Mouse (Mus musculus): Measurements from ENCODE around the gene Denr.

The Denr gene

DNA sequence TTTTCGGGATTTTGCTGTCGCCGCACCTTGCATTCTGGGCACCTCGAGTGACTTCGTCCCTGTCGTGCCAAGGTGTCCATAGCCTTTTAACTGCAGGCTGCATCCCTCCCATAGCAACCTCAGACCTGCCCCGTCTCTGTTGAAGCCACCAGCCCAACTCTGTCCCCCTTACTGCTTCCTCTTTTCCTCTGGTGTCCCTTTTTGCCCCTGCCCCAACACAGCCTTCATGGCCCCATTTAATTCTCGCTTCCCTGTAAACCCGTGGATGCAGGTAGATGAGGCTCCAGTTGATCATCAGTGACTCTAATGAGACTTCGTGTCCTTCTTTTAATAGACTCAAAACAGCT is 629 bp downstream of the Denr start:
- DNase-seq (ENCODE audit: low spot score), result no peak

DNA sequence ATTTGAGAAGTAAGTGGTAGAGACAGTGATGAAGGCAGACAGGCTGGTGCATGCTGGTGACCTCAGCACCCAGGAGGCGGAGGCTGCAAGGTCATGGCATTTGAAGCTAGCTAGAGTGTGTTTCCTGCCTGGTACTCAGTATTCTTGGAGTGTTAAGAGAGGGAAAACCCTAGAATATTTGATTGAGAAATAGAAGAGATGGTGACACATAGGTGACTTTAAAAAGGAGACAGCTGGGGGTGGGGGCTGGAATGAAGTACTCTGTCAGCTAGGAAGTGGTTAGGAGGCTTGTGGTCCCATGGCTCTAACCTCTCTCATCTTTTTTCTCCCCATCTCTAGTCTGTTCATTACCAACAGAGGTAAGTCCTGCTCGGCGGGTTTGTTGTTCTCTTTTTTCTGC is 7.9 kb downstream of the Denr start:
- DNase-seq (ENCODE audit: low spot score), result no peak

DNA sequence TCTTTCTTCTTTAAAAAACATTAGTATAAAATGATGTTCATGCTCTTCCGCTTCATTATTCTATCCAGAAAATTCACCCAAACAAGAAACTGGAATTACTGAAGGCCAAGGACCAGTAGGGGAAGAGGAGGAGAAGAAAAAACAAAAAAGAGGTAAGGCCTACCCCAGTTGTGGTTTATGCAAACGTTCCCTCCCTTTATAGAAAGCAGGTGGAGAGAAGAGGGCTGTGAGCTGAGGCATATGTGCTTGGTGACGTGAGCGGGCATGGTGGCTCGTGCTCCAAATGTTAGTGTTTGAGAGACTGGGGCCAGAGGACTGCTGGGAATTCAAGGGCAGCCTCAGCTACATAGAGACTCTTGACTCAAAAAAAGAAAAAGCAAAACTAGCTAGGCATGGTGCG is 15.1 kb downstream of the Denr start:
- no peak for DNase-seq (ENCODE audit: low spot score)

DNA sequence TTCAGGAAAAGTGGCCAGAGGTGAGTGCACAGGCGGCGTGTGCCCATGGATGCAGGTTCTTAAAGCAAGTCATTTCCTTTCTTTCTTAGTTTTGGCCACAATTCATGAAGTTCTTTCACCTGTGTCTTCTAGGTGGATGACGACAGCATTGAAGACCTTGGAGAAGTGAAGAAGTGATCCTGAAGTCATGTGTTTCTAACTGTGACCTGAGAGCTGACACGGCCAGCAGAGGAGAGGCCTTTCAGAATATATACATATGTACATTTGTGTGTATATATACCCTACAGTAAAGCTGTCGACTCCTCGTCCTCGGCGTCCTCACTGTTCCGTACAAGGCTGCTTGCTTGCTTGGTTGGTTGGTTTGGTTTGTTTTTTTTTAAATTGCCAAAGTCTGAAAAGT is 20.1 kb downstream of the Denr start, which contains the start of gene Gm43518:
TSS of gene Gm43518 (plus strand) at position 301 of the 400 bp plus-strand sequence.
- DNase-seq (ENCODE audit: low spot score), result no peak

DNA sequence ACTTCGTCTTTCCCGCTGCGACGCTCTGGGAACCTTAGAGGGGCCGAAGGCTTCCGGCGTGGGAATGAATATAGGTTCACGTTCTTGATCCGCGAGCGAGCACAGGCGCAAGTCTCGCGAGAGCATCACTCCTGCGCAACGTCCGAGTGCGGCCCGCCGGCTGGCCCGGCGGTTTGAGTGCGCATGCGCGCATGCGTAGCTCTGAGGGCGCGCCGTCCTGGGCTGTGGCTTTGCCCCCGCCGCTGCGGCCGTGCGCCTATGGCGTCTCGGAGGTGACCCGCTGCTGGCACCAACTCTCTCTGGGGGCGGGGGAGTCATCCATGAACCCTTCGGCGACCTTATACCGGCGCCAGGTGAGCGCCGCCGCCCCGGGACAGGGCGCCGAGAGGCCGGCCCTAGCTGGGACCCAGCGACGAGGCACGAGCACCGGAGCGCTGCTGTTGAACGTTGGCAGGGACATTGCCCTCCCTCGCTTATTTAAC is 23.6 kb downstream of the Denr start, which contains the start of gene Ccdc62:
TSS of gene Ccdc62 (plus strand) at position 172 of the 482 bp plus-strand sequence.
- peak; percentile 78 for DNase-seq (ENCODE audit: low spot score)

DNA sequence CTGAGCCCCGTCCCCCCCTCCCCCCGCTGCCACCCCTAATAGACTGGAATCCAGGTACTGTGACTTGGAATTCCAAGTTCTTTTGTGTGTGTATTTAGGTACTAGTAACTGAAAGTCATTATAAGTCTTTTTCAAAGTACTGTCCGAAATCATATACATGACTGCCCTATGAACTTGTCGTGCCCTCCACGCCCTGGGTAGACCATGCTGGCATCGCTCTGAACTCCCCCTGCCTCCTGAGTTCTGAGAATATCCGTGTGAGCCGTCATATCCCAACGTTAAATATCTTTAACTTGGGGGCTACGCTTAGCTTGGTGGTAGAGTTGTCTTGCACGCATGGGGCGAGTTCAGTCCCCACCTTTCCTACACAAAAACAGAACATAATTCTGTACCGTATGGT is 24.2 kb downstream of the Denr start:
- no peak for DNase-seq (ENCODE audit: low spot score)

DNA sequence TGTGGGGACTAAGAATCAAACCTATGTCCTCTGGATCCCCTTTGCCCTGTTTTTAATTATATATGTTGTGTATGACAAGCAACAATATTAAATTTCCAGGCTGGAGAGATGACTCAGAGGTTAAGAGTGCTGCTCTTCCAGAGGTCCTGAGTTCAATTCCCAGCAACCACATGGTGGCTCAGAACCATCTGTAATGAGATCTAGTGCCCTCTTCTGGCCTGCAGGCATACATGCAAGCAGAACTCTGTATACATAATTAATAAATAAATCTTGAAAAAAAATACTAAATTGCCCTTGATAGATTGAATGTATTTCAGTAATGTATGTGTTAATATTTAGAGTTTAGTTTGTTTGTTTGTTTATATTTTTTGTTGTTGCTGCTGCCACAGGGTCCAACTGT is 26.0 kb downstream of the Denr start:
- no peak for DNase-seq (ENCODE audit: low spot score)

DNA sequence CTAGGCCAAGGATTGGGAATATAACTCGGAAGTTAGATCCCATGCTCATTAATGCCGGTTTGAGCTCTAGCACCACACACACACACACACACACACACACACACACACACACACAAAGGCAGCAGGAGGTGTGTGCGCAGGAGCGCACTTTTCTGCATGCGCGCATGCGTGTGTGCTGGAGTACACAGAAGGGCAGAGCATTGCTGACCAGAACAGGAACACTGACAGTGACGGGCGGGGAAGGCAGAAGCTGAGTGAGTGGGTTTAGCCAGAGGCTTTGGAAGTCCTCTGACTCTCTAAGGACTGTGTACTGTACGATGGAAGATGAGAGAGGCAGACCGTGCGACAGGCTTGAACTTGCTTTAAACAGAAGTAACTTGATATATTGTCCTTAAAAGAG is 26.6 kb downstream of the Denr start:
- no peak for DNase-seq (ENCODE audit: low spot score)

DNA sequence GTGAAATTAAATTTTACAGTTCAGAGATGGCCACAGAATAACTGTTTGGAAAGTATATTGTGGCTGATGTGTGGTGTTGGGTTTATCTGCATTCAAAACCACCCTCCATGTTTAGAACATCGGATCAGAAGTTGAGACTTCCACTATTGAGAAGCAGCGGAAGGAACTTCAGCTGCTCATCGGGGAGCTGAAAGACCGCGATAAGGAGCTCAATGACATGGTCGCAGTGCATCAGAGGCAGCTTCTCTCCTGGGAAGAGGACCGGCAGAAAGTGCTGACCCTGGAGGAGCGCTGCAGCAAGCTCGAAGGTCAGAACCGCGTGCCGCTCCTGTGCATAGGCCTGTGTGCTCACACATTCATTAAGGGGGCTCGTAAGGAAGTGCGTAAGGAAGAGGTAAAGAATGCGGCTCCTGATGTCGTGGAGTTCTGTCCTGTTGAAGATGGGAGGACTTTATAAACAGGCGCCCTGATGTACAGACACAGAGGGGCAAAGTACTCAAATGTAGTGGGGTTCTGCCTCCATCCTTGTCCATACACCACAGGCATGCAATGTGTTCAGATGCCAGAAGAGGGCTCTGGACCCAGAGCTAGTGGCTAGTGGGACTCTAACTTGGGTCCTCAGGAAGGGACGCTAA is 27.1 kb downstream of the Denr start:
- no peak for DNase-seq (ENCODE audit: low spot score)

DNA sequence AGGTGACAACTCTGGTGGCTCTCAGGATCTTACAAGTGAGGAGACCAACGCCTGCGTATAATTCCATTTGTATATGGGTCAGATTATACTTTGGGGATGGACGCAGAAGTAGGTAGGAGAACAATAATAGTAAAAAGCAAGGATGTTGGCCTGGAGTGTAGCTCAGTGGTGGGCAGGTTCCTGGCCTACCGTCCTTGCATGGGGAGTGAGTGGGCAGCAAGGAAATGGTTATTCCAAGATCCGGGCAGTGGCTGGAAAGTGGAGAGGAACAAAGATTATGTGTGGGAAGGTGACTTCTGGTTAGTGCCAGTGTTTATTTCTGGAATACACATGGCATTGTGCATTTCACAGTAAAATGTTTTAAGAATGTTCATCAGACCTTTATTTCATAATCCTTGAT is 29.0 kb downstream of the Denr start:
- DNase-seq (ENCODE audit: low spot score), result no peak

DNA sequence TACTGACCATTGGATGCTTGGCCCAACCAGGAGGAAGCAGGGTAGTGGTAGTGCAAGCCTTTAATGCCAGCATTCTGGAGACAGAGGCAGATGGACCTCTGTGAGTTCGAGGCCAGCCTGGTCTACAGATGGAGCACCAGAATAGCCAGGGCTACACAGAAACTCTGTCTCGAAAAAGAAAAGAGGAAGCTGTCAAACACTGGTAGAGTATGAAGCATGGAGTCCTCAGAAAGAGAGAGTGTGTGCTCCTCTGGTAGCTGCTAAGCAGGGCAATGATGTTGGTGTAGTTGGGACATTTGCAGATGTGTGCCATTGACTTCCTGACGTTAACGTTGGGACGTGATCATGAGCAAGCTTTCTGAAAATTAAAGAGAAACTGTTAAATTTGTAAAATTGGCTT is 31.5 kb downstream of the Denr start:
- no peak for DNase-seq (ENCODE audit: low spot score)

DNA sequence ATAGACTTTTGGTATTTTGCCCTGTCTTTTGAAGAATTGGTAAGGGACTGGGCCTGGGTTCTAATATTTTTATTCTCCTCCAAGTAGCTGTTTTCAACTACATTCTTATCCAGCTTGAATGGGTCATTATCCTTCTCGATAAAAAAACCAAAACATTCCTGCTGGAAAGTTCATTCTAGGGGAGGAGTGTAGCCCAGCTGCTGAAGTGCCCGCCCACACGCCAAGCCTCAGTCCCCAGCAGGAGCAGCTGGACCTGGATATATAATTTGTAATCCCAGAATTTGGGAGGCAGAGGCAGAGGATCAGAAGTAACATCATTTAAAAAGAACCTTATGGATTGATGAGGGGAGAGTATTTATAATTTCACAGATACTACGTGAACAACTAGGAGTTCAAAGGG is 39.6 kb downstream of the Denr start:
- no peak for DNase-seq (ENCODE audit: low spot score)

DNA sequence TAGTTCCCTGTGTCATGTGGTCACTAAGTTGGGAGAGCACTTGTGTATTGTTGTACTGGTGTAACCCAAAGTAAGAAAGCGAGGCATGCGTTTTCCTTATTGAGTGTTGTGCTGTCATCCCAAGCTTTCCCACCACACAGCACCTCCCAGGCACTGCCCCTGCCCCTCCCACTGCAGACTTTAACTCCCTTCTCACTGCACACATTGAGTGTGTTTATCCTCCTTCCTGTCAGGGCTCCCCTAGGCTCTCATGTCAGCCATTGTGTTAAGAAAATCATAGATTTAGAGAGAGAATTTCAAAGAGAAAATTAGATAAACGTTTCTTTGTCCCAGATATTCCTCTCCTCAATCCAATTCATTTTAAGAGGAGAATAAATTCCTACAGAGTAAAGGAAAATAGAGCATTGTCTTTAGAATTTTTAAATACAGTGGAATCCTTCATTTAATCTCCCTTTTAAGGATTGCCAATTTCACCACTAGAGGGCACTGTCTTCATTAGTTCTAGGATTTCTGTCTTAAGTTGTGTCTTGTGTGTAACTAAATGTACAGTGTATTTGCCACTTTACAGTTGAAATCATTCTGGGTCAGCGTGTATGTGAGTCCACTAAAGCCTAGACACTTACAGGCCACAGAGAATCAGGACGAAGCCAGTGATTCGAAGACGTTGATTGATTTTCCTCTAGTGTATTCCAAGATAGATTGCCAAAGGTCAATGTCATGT is 40.2 kb downstream of the Denr start:
- DNase-seq (ENCODE audit: low spot score), result no peak

DNA sequence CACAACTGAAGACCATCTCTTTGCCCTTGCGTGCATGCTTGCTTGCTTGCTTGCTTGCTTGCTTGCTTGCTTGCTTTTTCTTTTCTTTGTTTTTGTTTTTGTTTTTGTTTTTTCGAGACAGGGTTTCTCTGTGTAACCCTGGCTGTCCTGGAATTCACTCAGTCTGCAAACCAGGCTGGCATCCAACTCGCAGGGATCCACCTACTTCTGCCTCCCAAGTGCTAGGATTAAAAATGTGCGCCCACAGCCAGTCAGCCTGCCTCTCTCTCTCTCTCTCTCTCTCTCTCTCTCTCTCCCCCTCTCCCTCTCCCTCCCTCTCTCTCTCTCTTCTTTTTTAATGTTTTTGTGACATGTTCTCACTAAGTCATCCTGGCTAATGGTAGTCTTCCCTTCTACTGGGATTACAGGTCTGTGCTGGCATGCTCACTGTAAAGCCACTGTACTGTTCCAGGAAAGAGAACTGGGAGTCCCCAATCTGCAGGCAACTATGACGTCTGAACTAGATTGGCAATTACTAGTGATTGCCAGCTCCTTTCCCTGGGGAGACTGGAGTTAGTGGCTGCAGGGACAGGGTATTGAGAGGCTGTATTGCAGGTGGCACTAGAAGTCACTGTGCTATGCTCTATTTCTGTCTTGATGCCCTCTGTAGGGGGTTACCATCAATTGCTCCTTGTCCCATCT is 45.5 kb downstream of the Denr start:
- no peak for DNase-seq (ENCODE audit: low spot score)

DNA sequence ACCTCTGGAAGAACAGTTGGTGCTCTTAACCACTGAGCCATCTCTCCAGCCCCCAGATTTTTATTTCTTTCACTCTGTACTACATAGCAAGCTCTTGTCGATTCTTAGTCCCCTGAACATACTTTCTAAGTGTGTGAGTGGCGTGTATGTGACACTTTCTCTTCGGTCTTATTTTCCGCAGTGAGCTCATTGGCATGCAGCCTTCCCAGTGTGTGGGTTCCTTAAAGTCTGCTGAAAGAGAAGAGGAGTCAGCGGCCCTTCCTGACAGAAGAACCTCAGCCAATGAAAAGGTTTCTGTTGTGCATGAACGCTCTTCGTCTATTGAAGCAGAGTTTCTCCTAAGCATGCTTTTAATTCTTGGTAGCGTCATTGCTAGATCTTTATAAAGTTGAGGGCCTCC is 50.2 kb downstream of the Denr start:
- no peak for DNase-seq (ENCODE audit: low spot score)

DNA sequence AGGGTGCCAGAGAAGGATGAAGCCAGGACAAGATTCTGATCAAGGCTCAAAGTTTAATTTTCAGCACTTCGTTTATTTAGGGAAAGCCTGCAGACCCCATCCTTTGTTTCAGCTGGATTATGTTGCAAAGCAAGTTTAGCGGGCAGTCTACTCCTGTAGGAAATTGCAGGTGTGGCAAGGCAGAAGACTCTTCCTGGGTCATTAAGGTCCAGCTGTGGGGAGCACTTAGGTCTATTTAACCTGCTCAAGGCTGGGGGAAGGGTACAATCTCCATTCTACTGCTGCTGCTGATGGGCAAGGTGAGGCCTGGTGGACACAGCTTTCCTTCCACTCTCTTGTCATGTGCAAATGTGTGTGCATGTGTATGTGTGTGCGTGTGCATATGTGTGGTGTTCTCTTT is 52.0 kb downstream of the Denr start:
- DNase-seq (ENCODE audit: low spot score), result no peak

DNA sequence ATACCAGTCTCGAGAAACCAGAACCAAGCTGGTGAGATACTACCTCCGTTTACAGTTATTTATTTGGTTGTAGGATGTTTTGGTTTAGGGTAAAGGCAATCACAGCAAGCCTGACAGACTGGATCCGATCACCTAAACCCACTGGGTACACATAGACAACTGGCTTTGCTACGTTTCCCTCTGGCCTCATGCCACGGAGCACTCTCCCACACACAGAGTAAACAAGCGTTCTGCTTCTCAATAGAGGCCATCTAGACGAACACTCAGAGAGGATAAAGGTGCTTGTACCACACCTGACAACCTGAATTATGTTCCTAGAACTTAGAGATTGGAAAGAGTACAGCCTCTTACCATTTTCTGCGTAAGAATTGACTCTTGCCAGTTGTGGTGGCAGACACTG is 53.2 kb downstream of the Denr start:
- no peak for DNase-seq (ENCODE audit: low spot score)

DNA sequence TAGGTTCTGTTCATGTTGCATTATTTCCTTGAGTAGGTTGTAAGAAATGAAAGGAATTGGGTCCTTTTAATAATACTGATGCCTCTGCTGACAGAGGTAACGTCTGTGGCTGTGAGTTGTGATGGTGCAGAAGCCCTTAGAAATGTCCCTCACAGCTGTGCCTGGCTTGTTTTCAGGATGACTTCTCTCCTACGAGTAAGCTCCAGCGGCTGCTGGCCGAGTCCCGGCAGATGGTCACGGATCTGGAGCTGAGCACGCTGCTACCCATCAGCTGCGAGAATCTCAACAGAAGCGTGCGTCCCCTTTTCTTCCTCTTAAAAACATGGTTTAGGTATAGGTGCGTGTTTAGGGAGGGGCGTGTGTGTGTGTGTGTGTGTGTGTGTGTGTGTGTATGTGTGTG is 54.1 kb downstream of the Denr start:
- DNase-seq (ENCODE audit: low spot score), result no peak

DNA sequence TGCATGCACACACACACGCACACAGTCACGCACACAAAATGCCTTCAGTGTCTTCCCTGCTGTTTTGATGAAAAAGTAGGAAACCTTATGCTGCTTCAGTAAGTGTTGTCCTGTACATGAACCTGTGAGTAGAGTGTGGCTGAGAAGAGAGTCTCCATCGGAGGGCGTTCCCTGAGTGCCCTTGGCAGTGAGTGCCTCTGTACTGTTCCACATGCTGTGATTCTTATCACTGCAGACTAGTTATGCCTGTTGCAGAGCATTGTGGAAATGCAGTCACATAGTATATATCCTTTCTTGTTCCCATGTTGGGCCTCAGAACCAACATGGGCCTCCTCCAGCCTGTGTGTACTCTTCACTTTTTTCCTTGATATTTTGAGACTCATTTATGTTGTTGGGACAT is 57.2 kb downstream of the Denr start:
- no peak for DNase-seq (ENCODE audit: low spot score)

DNA sequence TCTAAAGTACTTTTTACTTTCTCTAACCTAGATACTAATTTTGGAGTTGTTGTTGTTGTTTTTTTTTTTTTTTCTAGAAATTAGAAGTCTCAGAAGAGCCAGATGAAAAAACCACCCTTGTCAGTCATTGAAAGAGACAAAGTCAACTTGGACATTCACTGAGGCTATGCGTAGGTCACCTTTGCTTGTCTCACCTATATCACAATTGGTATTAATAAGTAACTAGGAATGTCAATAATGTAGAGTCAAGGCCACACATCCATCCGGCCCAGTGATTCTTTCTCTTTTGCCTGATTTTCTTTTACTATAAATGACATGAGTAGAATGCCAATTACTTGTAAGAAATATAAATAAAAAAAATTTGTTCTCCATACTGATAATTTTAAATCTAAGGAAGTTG is 59.8 kb downstream of the Denr start:
- DNase-seq (ENCODE audit: low spot score), result no peak

DNA sequence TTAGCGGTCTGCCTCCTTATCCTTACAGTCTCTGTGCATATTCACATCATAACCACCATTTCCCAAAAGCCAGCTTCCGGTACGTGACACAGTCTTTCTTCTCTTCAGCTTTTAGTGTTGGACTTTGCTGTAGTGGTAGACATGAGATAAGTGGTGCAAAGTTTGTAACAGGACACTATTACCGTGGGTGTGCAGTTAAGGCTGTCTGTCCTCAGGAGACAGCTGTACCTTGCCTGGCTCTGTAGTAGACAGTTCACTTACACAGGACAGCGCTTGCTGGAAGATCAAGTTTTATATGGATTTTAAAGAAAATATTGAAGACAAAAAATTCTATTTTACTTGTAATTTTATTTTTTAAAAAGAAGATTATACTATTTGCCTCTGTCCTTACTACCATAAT is 61.5 kb downstream of the Denr start:
- DNase-seq (ENCODE audit: low spot score), result no peak

DNA sequence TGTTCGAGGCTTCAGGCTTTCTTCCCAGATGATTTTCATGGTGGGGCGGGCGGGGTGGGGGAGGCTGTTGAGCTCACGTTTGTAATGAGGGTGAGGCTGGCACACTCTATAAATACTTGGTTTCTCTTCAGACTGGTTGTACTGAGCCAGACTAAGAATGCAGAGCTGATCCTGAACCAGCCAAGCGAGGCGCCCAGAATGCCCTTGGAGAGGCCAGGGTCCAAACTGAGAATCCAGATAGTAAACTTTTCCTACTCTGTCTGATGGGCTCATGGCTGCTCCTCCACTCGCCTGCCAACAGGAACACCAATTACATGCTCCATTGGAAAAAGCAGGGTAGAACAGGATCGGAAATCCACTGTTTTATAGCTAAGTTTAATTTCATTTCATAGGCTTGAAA is 62.2 kb downstream of the Denr start:
- DNase-seq (ENCODE audit: low spot score), result no peak

DNA sequence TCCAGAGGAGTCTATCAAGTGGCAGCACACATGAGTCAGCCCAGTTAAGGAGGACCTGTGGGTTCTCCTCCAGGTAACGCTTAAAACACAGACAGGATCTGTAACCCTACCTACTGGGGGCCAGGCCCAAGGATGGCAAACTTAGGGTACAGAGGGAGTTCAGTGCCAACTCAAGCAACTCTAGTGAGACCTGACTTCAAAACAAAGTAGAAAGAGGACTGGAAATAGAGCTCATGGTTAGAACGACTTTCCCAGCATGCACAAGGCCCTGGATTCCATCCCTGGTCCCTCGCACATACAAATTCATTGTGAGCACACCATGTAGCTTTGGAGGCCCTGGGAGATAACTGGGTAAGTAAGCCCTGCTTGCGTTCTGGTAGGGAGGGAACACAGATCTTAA is 63.6 kb downstream of the Denr start:
- no peak for DNase-seq (ENCODE audit: low spot score)
